Mouse (Mus musculus): Measurements from ENCODE around the gene Pcna.

The Pcna gene

DNA sequence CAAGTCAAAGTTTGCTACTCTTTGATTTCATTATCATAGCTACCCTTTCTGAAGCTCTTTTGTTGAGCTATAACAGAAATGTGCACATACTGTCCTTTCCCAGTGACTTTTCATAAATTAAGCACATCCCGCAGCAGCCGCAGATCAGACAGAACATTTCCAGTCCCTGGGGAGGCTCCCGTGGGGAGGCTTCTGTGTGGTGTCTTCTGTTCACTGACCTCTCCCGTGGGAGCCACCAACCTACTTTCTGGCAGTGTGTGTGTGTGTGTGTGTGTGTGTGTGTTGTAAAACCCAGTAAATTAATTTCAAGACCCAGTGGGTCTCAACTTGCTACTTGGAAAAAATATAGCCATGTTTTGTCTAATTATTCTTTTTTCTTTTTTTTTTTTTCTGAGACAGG lies 26.9 kb upstream of the Pcna start:
- in situ Hi-C loops (cut with MboI; ENCODE audit: low pct_unique_long_range_greater_than_20kb in 1 of 2, low sequenced_read_pairs in 2 of 2, unreplicated experiment in 1 of 2): loop anchor here in 1 of 2 experiments (5.0 kb wide), 1 partner anchor 113 kb away; no protein-coding TSS in a partner anchor

DNA sequence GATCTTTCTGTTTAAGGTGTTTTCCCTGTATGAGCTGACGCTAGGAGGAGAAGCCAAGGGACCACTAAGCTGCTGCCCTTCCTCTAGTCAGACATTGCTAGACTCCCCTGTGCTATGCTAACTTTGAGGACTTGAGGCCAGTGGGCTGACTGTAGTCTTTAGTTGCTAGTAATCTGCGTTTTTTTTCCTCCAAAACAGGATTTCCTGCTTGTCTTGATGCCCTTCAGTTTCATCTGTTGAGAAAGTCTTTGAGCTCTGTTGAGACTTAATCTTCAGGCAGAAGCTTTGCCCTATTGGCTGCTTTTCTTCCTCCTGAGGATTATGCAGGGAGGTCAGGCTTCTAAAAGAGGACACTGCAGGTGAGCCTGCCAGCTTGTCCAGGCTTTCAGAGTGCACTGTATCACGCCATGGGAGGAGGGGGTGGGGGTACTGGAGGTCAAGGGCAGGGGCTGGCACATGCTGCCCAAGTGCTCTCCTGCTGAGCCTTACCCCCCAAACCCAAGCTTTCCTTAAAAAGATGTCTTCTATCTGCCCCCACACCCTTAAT lies 26.3 kb upstream of the Pcna start:
- in situ Hi-C loops (cut with MboI; ENCODE audit: low pct_unique_long_range_greater_than_20kb in 1 of 2, low sequenced_read_pairs in 2 of 2, unreplicated experiment in 1 of 2): no loop called here

DNA sequence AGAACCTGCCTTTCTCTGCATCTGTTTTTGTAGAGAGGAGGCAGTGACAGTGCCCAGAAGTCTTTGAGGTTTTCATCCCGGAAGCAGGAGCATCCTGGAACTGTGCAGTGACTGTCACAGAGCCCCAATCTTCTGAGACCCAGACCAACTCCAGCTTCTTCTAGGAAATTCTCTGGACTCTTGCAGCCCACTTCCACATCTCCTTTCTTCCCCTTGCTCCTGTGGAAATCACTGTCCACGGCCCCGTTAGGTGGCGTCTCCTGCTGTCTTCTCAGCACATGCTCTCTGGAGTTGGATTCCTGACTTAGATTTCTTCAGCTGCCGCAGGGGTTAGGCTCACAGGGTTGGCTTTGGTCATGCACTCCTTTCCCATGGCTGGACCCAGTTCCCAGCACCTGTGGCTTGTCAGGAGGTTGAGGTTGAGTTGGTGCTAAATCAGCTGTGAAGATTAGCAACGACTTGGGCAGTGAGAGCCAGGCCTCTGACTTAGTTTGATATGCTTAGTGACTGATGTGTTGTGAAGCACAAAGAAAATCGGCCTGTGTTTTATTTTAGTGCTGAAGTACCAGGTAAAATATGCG lies 25.2 kb upstream of the Pcna start:
- in situ Hi-C loops (cut with MboI; ENCODE audit: low pct_unique_long_range_greater_than_20kb in 1 of 2, low sequenced_read_pairs in 2 of 2, unreplicated experiment in 1 of 2): no loop called here

- in situ Hi-C loops (cut with MboI; ENCODE audit: low pct_unique_long_range_greater_than_20kb in 1 of 2, low sequenced_read_pairs in 2 of 2, unreplicated experiment in 1 of 2): no loop called here
Measured at GRCm38 (mm10) chr2:132276249-132276648, 23.1 kb upstream of the Pcna start.

DNA sequence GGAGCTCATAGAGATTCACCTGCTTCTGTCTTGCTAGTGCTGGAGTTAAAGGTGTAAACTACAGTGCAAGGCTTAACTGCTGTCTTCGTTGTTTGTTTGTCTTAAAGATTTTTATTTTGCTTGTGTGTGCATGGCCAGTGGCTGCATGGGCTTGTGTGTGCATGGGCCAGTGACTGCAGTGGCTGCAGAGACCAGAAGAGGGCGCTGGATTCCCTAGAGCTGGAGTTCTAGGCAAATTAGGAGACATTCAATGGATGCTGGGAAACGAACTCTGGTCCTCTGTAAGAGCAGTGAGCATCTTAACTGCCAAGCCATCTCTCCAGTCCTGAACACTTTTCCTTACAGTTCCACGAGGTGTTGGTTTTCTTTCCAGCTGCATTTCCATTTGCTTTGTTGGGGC lies 22.4 kb upstream of the Pcna start:
- in situ Hi-C loops (cut with MboI; ENCODE audit: low pct_unique_long_range_greater_than_20kb in 1 of 2, low sequenced_read_pairs in 2 of 2, unreplicated experiment in 1 of 2): no loop called here

GRCm38 (mm10) chr2:132272694-132273389 lies 19.7 kb upstream of the Pcna start:
- in situ Hi-C loops (cut with MboI; ENCODE audit: low pct_unique_long_range_greater_than_20kb in 1 of 2, low sequenced_read_pairs in 2 of 2, unreplicated experiment in 1 of 2): no loop called here

GRCm38 (mm10) chr2:132270331-132270951 lies 17.3 kb upstream of the Pcna start:
- in situ Hi-C loops (cut with MboI; ENCODE audit: low pct_unique_long_range_greater_than_20kb in 1 of 2, low sequenced_read_pairs in 2 of 2, unreplicated experiment in 1 of 2): no loop called here

- in situ Hi-C loops (cut with MboI; ENCODE audit: low pct_unique_long_range_greater_than_20kb in 1 of 2, low sequenced_read_pairs in 2 of 2, unreplicated experiment in 1 of 2): no loop called here
Measured at GRCm38 (mm10) chr2:132269217-132269616, 16.1 kb upstream of the Pcna start.

GRCm38 (mm10) chr2:132266086-132266485 lies 13.0 kb upstream of the Pcna start:
- in situ Hi-C loops (cut with MboI; ENCODE audit: low pct_unique_long_range_greater_than_20kb in 1 of 2, low sequenced_read_pairs in 2 of 2, unreplicated experiment in 1 of 2): no loop called here

DNA sequence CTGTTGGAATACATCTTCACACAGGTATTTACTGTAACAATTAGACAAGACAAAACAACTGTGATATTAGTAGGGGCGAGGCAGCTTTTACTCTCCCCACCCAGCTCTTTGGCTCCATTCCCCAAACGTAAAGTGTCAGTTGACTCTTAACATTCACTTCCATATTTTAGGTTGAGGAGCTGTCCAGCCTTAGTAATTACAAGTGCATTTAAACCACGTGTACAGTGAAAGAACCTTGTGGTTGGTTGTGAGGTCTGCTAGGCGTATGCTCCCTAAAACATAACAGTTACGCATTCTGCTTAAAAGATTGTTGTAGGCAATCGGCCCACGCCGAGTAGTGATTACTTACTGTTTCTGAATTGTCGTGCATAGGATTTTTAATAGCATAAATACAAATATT lies 12.1 kb upstream of the Pcna start:
- in situ Hi-C loops (cut with MboI; ENCODE audit: low pct_unique_long_range_greater_than_20kb in 1 of 2, low sequenced_read_pairs in 2 of 2, unreplicated experiment in 1 of 2): no loop called here

DNA sequence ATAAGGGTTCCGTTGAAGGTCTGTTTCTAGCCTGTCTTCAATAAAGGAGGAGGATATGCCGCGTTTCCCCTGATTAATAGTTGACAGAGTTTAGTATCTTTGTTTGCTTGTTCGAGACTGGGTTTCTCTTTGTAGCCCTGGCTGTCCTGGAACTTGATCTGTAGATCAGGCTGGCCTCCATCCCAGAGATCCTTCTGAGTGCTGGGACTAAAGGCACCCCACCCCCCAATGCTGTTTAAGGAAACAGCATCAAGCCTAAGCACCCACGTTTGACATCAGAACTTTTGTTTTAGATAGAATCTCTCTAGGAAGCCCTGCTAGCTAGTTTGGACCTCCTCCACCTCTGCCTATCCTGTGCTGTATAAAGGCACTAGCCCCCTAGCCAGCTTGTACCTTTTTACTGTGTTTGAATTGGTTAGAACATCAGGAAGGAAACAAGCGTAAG lies 11.2 kb upstream of the Pcna start:
- in situ Hi-C loops (cut with MboI; ENCODE audit: low pct_unique_long_range_greater_than_20kb in 1 of 2, low sequenced_read_pairs in 2 of 2, unreplicated experiment in 1 of 2): no loop called here

- in situ Hi-C loops (cut with MboI; ENCODE audit: low pct_unique_long_range_greater_than_20kb in 1 of 2, low sequenced_read_pairs in 2 of 2, unreplicated experiment in 1 of 2): no loop called here
Measured at GRCm38 (mm10) chr2:132263421-132264265, 10.5 kb upstream of the Pcna start.

DNA sequence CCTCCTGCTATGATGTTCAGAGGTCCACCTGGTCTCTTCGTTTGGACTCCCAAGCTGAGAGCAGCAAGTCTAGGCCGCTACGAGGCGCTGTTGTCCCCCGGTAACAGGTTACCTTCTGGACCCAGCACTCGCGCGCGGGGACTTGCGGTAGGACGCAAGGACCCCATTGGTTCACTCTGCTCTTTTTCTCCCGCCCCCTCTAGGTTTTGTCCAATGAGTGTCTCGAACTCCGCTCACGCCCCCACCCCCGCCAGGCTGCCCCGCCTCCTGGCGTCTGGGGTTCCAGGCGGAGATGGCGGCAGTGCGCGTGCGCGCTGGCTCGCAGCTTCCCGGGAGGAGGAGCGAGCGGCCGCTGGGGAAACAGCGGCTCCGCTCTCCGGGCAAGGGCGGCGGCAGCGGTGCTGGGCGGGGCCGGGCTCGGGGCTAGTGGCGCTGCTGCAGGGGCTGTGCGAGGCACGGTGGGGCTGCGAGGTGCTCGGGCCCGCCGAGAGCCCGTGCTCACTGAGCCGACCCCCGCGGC lies 9.8 kb upstream of the Pcna start, which contains the start of gene Cds2:
TSS of gene Cds2 (plus strand) at position 270 of the 520 bp plus-strand sequence.
- in situ Hi-C loops (cut with MboI; ENCODE audit: low pct_unique_long_range_greater_than_20kb in 1 of 2, low sequenced_read_pairs in 2 of 2, unreplicated experiment in 1 of 2): no loop called here

GRCm38 (mm10) chr2:132262175-132262574 lies 9.1 kb upstream of the Pcna start:
- in situ Hi-C loops (cut with MboI; ENCODE audit: low pct_unique_long_range_greater_than_20kb in 1 of 2, low sequenced_read_pairs in 2 of 2, unreplicated experiment in 1 of 2): no loop called here

GRCm38 (mm10) chr2:132260601-132261000 lies 7.5 kb upstream of the Pcna start:
- in situ Hi-C loops (cut with MboI; ENCODE audit: low pct_unique_long_range_greater_than_20kb in 1 of 2, low sequenced_read_pairs in 2 of 2, unreplicated experiment in 1 of 2): no loop called here

DNA sequence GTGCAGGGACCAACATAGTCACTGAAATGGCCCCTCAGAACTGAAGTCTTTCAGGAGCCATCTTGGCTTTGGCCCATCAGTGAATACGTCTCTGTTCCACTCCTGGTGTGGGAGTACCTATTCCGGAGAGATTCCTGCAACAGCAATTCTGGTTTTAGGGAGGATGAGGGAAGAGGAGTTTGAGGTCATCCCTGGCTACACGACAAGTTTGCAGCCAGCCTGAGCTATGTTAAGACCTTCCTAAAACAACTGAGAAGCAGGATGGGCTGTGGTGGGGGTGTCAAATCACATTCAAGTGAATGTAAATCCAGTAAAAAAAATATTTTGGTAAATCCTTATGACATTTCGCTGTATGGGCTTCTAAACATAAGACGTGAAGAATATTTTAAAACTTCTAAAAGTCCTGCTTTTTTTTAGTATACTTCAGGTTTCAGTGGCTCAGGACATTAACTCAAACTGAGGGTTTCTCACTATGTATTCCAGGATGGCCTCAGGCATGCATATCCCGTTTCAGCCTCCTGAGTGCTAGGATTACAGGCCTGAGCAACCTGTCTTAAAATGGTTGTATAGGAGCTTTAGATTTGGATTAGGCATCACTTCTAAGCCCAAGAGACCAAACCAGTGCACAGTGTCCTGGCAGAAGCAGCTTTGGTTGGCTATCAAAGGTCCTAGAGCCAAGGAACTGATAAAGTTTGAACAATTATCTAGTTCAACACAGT lies 4.4 kb upstream of the Pcna start:
- in situ Hi-C loops (cut with MboI; ENCODE audit: low pct_unique_long_range_greater_than_20kb in 1 of 2, low sequenced_read_pairs in 2 of 2, unreplicated experiment in 1 of 2): no loop called here

GRCm38 (mm10) chr2:132253603-132254002 lies 489 bp upstream of the Pcna start:
- in situ Hi-C loops (cut with MboI; ENCODE audit: low pct_unique_long_range_greater_than_20kb in 1 of 2, low sequenced_read_pairs in 2 of 2, unreplicated experiment in 1 of 2): no loop called here

- in situ Hi-C loops (cut with MboI; ENCODE audit: low pct_unique_long_range_greater_than_20kb in 1 of 2, low sequenced_read_pairs in 2 of 2, unreplicated experiment in 1 of 2): no loop called here
Measured at GRCm38 (mm10) chr2:132251911-132252310, 1.2 kb downstream of the Pcna start.
